Mouse (Mus musculus) activated CD4-positive, CD25-positive, alpha-beta regulatory T cell, adult 4 months (primary cell): ENCODE data around the gene Tas2r107. TPM values are rescaled to one million over a fixed set of nuclear protein-coding genes. Genes with fewer than 3 reads are reported as not detected.
"Not testable (repeated sequence)": the region's sequence is repeated elsewhere in the genome, so short reads cannot be mapped to it uniquely, and the experiment has no call there.

Experiments
- ATAC-seq: one replicate; pipeline ENCODE4 v1.8.0; 2017
- polyA plus RNA-seq, 2 experiments: library from polyadenylated mRNA; unstranded; fragments of 100-300 nt; shearing (Covaris generic); gene quantifications; one replicate each; pipeline ENCODE4 v1.2.1; 2017

Gene Tas2r107
- polyA plus RNA-seq = not detected

GRCm38 (mm10) chr6:131660049-131660448, at the start of gene Tas2r107:
Tas2r107 (minus strand) TSS chr6:131660149.
- no peak for ATAC-seq

GRCm38 (mm10) chr6:131689963-131690362, 30.0 kb upstream of the Tas2r107 start, which contains the start of gene Tas2r114:
Tas2r114 (minus strand) TSS chr6:131690063.
- no peak for ATAC-seq

GRCm38 (mm10) chr6:131687395-131687794, 27.4 kb upstream of the Tas2r107 start, which contains the start of gene Tas2r105:
Tas2r105 (minus strand) TSS chr6:131687495.
- ATAC-seq = no peak

GRCm38 (mm10) chr6:131685644-131686043, 25.7 kb upstream of the Tas2r107 start, which contains the start of gene Tas2r104:
Tas2r104 (minus strand) TSS chr6:131685744.
- ATAC-seq = no peak

- no peak for ATAC-seq
Observed at GRCm38 (mm10) chr6:131678786-131679185, 18.8 kb upstream of the Tas2r107 start, which contains the start of gene Tas2r106. Tas2r106 (minus strand) TSS chr6:131678886.

- no peak for ATAC-seq
Observed at GRCm38 (mm10) chr6:131630812-131631211, 29.1 kb downstream of the Tas2r107 start, which contains the start of gene Tas2r130. Tas2r130 (minus strand) TSS chr6:131630912.

GRCm38 (mm10) chr6:131609956-131610355, 50.0 kb downstream of the Tas2r107 start:
- ATAC-seq = not testable (repeated sequence)

Other genes with a start within 250 kb of the Tas2r107 start
- gene 5430401F13Rik, start 173.7 kb downstream of the Tas2r107 start, polyA plus RNA-seq = not detected
- gene Gm6619, start 173.7 kb downstream of the Tas2r107 start, polyA plus RNA-seq = not detected
- gene Tas2r130, start 29.2 kb downstream of the Tas2r107 start, polyA plus RNA-seq = not detected
- gene Tas2r106, start 18.7 kb upstream of the Tas2r107 start, polyA plus RNA-seq = not detected
- gene Tas2r104, start 25.6 kb upstream of the Tas2r107 start, polyA plus RNA-seq = not detected
- not detected for gene Tas2r105, start 27.3 kb upstream of the Tas2r107 start, polyA plus RNA-seq
- gene Tas2r114, start 29.9 kb upstream of the Tas2r107 start, polyA plus RNA-seq = not detected